Mouse (Mus musculus): ENCODE results near the gene Daglb. TPM values are rescaled to one million over a fixed set of nuclear protein-coding genes. Genes with fewer than 3 reads are reported as not detected.
"Not testable (repeated sequence)": the region's sequence is repeated elsewhere in the genome, so short reads cannot be mapped to it uniquely, and the experiment has no call there.

Daglb gene
- total RNA-seq, 2 experiments from 2014 or later, result 16.7 to 17.4 TPM

- DNase-seq, result no peak
- intact Hi-C loops (cut with DNase I), result no loop called here
Observed at GRCm38 (mm10) chr5:143484955-143485354, 20.6 kb downstream of the Daglb start.

- no peak for DNase-seq
Observed at GRCm38 (mm10) chr5:143487193-143487592, 22.8 kb downstream of the Daglb start.

GRCm38 (mm10) chr5:143487998-143488397, 23.6 kb downstream of the Daglb start:
- intact Hi-C loops (cut with DNase I), result no loop called here

More at GRCm38 (mm10) chr5:143487193-143487592, 22.8 kb downstream of the Daglb start:
- intact Hi-C loops (cut with DNase I), result no loop called here

DNA sequence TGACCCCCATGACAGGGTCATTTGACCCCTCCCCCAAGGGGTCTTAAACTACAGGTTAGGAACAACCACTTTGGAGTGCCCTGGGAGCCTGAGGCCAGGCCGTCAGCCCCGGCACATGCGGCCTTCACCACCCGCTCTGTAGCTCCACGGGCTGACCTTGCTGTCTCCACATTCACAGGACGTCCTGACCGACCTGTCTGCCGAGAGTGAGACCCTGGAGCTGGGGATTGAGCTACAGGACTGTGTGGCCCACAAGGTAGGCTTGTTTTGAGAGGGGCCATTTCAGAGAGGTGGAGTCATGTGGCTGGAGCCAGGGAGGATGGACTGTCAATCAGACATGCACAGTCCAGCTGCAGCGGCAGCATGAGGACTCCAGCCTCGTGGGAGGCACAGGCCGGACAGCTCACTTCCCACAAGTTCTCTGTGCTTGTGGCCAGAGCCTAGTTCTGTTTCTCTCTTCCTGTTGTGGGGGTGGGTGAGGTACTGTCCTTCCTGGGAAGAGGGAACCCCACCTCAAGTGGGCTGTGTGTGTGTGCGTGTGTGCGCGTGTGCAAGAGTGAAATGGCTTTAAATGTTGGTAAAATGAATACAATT, 25.5 kb downstream of the Daglb start:
- intact Hi-C loops (cut with DNase I), result no loop called here
- no peak for DNase-seq

More at GRCm38 (mm10) chr5:143487998-143488397, 23.6 kb downstream of the Daglb start:
- DNase-seq, result no peak

GRCm38 (mm10) chr5:143491736-143492135, 27.4 kb downstream of the Daglb start:
- DNase-seq, result no peak
- intact Hi-C loops (cut with DNase I), result no loop called here

- DNase-seq, result no peak
- intact Hi-C loops (cut with DNase I), result no loop called here
Observed at GRCm38 (mm10) chr5:143493163-143493562, 28.8 kb downstream of the Daglb start.

DNA sequence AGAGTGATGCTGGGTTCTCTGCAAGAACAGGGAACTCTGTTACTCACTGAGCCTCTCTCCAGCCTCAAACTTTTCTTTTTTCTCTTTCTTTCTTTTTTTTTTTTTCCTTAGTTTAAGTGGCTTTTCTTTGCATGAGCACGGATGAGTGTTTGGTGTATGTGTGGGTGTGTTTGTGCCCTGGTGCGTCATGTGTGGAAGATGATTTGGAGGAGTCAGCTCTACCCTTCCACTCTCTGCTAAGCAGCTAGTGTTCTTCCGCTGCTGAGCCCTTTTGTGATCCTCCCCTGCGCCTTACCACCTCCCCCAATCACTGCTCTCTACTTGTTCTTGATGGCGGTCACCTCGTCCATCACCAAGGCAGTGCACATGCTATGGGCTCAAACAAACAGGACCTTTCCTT, 31.3 kb downstream of the Daglb start:
- intact Hi-C loops (cut with DNase I), result no loop called here
- no peak for DNase-seq

DNA sequence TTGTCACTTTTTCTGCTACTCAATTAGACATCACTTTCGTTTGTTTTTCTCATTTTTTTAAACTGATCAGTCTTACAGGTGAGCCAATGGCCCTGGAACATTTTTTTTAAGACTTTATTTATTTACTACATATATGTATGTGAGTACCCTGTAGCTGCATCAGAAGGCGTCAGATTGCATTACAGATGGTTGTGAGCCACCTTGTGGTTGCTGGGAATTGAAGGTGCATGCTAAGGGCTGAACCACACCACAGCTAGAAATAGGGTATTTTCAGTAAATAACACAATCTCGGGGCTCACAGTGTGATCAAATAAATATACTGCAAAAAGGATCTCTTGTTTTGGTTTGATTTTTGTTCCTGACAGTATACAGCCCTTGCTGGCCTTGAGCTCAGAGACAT, 33.1 kb downstream of the Daglb start:
- intact Hi-C loops (cut with DNase I), result no loop called here

GRCm38 (mm10) chr5:143499197-143499596, 34.8 kb downstream of the Daglb start:
- DNase-seq, result no peak
- intact Hi-C loops (cut with DNase I), result no loop called here

More for the DNA sequence above, 33.1 kb downstream of the Daglb start:
- no peak for DNase-seq

DNA sequence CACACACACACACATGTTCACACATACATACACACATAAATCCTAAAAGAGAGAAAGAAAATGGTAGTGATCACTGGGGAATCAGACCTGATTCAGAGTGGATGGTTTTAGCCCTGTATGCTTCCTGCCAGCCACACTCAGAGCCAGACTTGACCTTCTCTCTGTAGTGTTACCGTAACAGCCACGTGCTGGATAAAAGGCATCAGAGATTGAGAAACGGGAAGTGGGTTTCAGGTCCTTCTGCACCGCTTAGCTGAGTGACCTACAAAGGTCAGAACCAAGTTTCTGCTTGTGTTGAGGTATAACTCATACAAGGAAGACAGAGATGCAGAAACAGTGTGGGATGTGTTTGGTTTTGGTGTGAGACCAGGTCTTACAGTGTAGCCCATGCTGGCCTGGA, 35.3 kb downstream of the Daglb start:
- no peak for DNase-seq
- intact Hi-C loops (cut with DNase I), result no loop called here

DNA sequence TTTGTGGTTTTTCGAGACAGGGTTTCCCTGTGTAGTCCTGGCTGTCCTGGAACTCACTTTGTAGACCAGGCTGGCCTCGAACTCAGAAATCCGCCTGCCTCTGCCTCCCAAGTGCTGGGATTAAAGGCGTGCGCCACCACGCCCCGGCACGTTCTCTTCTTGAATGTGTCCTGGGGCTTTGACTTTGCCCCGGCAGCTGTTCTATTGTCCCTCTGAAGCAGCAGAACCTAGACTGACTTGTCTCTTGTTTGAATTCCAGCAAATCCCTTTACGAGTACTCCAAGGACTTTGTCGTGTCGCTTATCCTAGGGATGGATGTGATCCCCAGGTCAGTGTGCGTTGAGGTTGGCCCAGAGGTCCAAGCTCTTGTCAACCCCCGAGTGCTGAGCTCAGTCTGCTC, 36.3 kb downstream of the Daglb start:
- not testable (repeated sequence) for DNase-seq

GRCm38 (mm10) chr5:143501140-143501539, 36.8 kb downstream of the Daglb start:
- no peak for DNase-seq
- intact Hi-C loops (cut with DNase I), result no loop called here

More for the DNA sequence above, 36.3 kb downstream of the Daglb start:
- intact Hi-C loops (cut with DNase I), result not testable (repeated sequence)

GRCm38 (mm10) chr5:143501649-143502048, 37.3 kb downstream of the Daglb start:
- peak; percentile 26 for DNase-seq
- intact Hi-C loops (cut with DNase I), result no loop called here

DNA sequence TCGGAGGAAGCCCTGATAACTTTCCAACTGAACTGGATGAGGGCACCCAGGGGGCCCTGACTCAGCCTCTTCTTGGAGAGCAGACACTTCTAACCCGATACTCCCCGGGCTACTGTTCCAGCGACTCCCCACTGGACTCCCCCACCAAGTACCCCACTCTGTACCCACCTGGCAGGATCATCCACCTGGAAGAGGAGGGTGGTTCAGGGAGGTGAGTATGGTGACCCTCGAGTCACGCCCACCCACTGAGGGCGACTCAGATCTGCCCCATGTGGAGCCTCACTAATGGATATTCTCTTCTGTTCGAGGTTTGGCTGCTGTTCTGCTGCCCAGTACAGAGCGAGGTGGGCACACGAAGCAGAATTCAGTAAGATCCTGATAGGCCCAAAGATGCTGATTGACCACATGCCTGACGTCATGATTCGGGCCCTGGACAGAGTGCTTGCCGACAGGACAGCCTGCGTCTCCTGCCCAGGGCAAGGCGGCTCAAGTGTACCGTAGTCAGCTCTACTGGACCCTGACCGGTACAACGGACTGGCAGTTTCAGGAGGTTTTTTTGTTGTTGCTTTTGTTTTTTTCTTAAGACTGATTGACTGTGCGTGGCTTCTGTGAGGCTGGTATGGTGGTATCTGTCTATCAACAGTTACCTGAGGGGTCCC, 38.6 kb downstream of the Daglb start:
- no peak for DNase-seq

GRCm38 (mm10) chr5:143503740-143504139, 39.4 kb downstream of the Daglb start:
- DNase-seq, result no peak
- intact Hi-C loops (cut with DNase I), result no loop called here

More for the DNA sequence above, 38.6 kb downstream of the Daglb start:
- intact Hi-C loops (cut with DNase I), result no loop called here

DNA sequence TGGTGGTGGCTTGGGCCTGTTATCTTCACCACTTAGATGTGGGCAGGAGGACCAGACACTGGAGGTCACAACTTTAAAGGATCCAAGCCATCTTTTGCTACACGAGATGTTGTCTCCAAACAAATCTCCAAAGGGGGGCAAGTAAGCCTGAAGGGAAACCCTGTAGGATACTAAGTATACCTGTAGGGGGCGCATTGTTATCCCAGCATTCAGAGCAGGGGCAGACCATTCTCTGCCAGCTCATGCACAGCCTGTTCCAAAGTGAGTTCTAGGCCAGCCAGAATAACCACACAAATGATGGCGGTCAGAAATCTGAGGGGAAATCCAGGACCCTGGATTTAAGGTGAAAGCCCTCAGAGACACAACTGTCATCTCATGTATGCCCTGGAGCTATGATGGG, 40.1 kb downstream of the Daglb start:
- DNase-seq, result no peak
- intact Hi-C loops (cut with DNase I), result no loop called here

- intact Hi-C loops (cut with DNase I), result no loop called here
- peak; percentile 23 for DNase-seq
Observed at GRCm38 (mm10) chr5:143505056-143505455, 40.7 kb downstream of the Daglb start.

DNA sequence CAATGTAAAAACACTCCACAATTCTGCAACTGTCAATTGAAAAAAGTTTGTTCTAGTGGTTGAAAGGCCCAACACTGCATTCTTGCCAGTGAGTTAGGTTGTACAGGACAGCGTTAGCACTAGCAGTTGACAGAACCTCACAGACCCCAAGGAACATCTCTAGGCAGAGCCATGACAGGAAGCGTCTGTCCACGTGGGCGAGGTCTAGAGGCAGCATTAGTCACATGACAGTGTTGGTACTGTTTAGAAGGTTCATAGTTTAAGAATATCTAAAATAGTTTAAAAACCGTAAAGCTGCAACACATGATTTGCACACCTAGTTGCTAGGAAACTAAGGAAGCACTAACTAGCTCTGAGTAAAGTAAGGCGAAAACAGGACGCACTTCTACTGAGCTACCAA, 41.2 kb downstream of the Daglb start:
- no peak for DNase-seq
- intact Hi-C loops (cut with DNase I), result no loop called here

DNA sequence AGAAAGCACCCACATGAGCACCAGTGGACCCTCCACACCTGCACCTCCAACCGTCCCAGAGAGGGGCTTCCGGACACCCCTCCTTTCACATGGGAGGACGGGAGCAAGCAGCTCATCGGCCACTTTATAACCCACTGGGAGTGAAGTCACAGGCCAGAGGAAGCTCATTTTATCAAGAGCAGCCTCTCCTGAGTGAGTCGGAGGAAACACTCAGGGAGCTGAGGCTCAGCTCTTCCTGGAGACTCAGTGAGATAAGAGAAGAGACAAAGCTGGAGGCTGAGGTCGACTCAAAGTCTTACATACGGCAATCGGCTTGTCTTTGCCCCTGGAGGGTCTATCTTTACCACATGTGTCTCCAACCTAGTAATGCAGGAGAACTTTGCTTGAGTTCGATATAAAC, 44.9 kb downstream of the Daglb start:
- intact Hi-C loops (cut with DNase I), result no loop called here
- DNase-seq, result no peak

DNA sequence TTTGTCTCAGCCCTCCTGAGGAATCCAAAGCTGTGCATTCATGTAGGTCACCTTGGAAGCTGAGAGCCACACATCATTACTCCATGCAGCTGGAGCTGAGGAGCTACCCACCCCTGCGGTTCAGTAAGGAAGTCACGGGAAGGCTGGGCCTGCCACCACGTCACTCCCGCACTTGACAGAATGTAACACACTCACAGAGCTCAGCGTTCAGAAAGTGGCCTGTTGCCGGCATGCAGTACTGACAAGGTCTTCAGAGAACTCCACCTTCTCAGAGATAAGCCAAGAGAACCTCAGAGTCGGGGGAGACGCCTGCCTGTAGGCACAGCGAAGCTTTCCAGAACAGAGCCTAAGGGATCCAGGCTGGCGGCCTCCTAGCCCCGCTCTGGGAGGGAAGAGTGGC, 45.4 kb downstream of the Daglb start:
- intact Hi-C loops (cut with DNase I), result no loop called here
- no peak for DNase-seq

GRCm38 (mm10) chr5:143511577-143511976, 47.2 kb downstream of the Daglb start:
- no peak for DNase-seq
- intact Hi-C loops (cut with DNase I), result no loop called here

GRCm38 (mm10) chr5:143512305-143512704, 47.9 kb downstream of the Daglb start:
- intact Hi-C loops (cut with DNase I), result no loop called here
- DNase-seq, result no peak

- no peak for DNase-seq
- intact Hi-C loops (cut with DNase I), result no loop called here
Observed at GRCm38 (mm10) chr5:143514878-143515277, 50.5 kb downstream of the Daglb start.

All from left cerebral cortex, postnatal 4 days (tissue).